Mouse (Mus musculus) heart, embryonic 11.5 days (tissue): ENCODE results near the gene 4930507D05Rik. TPM values are rescaled to one million over a fixed set of nuclear protein-coding genes. Genes with fewer than 3 reads are reported as not detected.
"Not testable (repeated sequence)": the region's sequence is repeated elsewhere in the genome, so short reads cannot be mapped to it uniquely, and the experiment has no call there.

Experiments
- ATAC-seq: fragments of 200-750 bp; cut with Nextera tagmentation; replicated peaks from 2 replicates; pipeline ENCODE4 v1.8.0; 2017; ENCODE audit warnings: moderate library complexity; ENCODE audit not compliant: insufficient number of reproducible peaks, low FRiP score, low TSS enrichment
- H3K27ac ChIP-seq: fragments of 300-500 bp; sonication (generic); 2 replicates; pipeline ENCODE4 v1.5.1; 2014; ENCODE audit warnings: mild to moderate bottlenecking, low read depth, low read length
- H3K27me3 ChIP-seq: fragments of 300-500 bp; sonication (generic); 2 replicates; pipeline ENCODE4 v1.6.1; 2014; ENCODE audit warnings: mild to moderate bottlenecking, low read length, mixed read lengths; ENCODE audit not compliant: control insufficient read depth, insufficient read depth
- H3K36me3 ChIP-seq: fragments of 300-500 bp; sonication (generic); 2 replicates; pipeline ENCODE4 v1.6.1; 2014; ENCODE audit warnings: mild to moderate bottlenecking, low read length, moderate library complexity, mixed read lengths; ENCODE audit not compliant: control insufficient read depth, insufficient read depth
- H3K4me1 ChIP-seq: fragments of 300-500 bp; sonication (generic); 2 replicates; pipeline ENCODE4 v1.6.1; 2014; ENCODE audit warnings: low read length; ENCODE audit not compliant: control insufficient read depth, insufficient read depth
- H3K4me2 ChIP-seq: fragments of 300-500 bp; sonication (generic); 2 replicates; pipeline ENCODE4 v1.6.1; 2014; ENCODE audit warnings: mild to moderate bottlenecking, moderate library complexity
- H3K4me3 ChIP-seq: fragments of 300-500 bp; sonication (generic); 2 replicates; pipeline ENCODE4 v1.5.1; 2014; ENCODE audit warnings: low read depth, low read length
- H3K9ac ChIP-seq: fragments of 300-500 bp; sonication (generic); 2 replicates; pipeline ENCODE4 v1.6.1; 2014; ENCODE audit warnings: mild to moderate bottlenecking, low read depth, low read length, moderate library complexity
- H3K9me3 ChIP-seq: fragments of 300-500 bp; sonication (generic); replicated peaks from 2 replicates; pipeline ENCODE4 v1.6.1; 2016; ENCODE audit warnings: low read length; ENCODE audit not compliant: control insufficient read depth
- WGBS: fragments of 180-500 bp; shearing (Covaris S2); extraction: QIAGEN DNeasy Blood & Tissue Kit; methylation state at CpG from one replicate; pipeline ENCODE4 v1.1.7; 2014; ENCODE audit not compliant: insufficient replicate concordance; 5-methylcytosine and 5-hydroxymethylcytosine counted together
- polyA plus RNA-seq: library from polyadenylated mRNA; unstranded; fragments of >200 nt; fragmentation: Nextera tagmentation; extraction: Ambion mirVana; gene quantifications from 2 replicates; pipeline ENCODE4 v1.2.1, GENCODE M21; 2014

Gene 4930507D05Rik
- polyA plus RNA-seq, 1 experiment from 2014 or later, result 0.54 TPM

DNA sequence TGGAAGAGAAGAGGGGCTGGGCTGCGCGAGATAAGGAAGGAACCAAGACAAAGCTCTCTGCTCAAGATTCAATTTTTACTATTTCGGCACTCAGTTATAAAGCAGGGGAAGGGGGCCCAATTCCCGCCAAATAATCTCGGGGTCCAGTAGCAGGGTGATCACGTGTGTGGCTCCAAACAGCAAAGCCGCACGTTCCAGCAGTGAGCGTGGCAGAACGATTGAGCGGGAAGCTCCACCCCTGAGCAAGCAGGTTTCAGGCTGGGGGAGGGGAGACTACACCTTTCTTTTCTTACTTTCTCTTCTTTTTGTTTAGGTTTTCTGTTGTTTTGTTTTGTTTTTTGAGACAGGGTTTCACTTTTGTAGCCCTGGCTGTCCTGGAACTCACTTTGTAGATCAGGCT is 2.7 kb downstream of the 4930507D05Rik start:
- not testable (repeated sequence) for H3K36me3 ChIP-seq, H3K4me3 ChIP-seq, H3K27me3 ChIP-seq, H3K9me3 ChIP-seq, H3K27ac ChIP-seq, H3K4me2 ChIP-seq, ATAC-seq, H3K9ac ChIP-seq
- WGBS, result 62% methylated on average over 11 of the region's 11 CpGs
- H3K4me1 ChIP-seq, result peaks cover 12% of the 10 kb centered on the region

DNA sequence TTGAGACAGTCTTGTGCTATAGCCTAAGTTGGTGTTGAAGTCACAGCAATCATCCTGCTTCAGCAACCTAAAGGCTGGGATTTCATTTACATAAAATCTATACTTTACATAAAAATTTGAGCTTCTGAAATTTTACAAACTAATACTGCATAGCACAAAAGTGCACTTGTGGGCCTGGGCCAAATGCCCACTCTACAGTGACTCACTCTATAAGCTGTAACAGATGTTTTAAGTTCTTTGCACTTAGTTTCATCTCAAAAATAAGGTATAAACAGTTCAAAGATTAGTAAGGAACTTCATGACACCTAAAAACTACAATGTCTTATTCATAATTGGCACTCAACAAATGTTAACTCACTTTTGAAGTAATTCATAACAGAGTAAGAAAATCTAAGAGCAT is 12.0 kb downstream of the 4930507D05Rik start:
- H3K9me3 ChIP-seq, result no peaks in the 10 kb centered on the region
- H3K4me1 ChIP-seq, result no peaks in the 10 kb centered on the region
- no peak for ATAC-seq
- H3K9ac ChIP-seq, result no peak overlapping the region
- no peak overlapping the region for H3K4me3 ChIP-seq
- H3K36me3 ChIP-seq, result peaks cover 9% of the 10 kb centered on the region; the same call in 1 of the 2 replicates
- no peak overlapping the region for H3K4me2 ChIP-seq
- no peaks in the 10 kb centered on the region for H3K27me3 ChIP-seq
- no peak overlapping the region for H3K27ac ChIP-seq

GRCm38 (mm10) chr10:62469736-62470135 is 20.4 kb downstream of the 4930507D05Rik start:
- Histone ChIP-seq H3K9me3 (no peaks in the 10 kb centered on the region), H3K9ac (no peak overlapping the region), H3K27ac (no peak overlapping the region), H3K4me2 (no peak overlapping the region), H3K27me3 (no peaks in the 10 kb centered on the region), H3K4me3 (no peak overlapping the region), H3K36me3 (no peaks in the 10 kb centered on the region), H3K4me1 (peaks cover 4% of the 10 kb centered on the region)
- no peak for ATAC-seq
- WGBS, result 89% methylated on average over 4 of the region's 4 CpGs

- 50% methylated on average over 5 of the region's 5 CpGs for WGBS
- H3K27ac ChIP-seq, result no peak overlapping the region
Observed at GRCm38 (mm10) chr10:62471105-62471504, 21.8 kb downstream of the 4930507D05Rik start.

GRCm38 (mm10) chr10:62474944-62475343 is 25.7 kb downstream of the 4930507D05Rik start:
- Histone ChIP-seq H3K27ac (no peak overlapping the region), H3K9me3 (no peaks in the 10 kb centered on the region), H3K9ac (no peak overlapping the region), H3K4me1 (peaks cover 4% of the 10 kb centered on the region), H3K36me3 (no peaks in the 10 kb centered on the region), H3K4me2 (no peak overlapping the region), H3K27me3 (no peaks in the 10 kb centered on the region), H3K4me3 (no peak overlapping the region)
- WGBS, result 88% methylated on average over 10 of the region's 10 CpGs
- no peak for ATAC-seq

More at GRCm38 (mm10) chr10:62471105-62471504, 21.8 kb downstream of the 4930507D05Rik start:
- Histone ChIP-seq H3K27me3 (no peaks in the 10 kb centered on the region), H3K4me1 (peaks cover 4% of the 10 kb centered on the region), H3K9ac (no peak overlapping the region), H3K4me3 (no peak overlapping the region), H3K4me2 (no peak overlapping the region), H3K9me3 (no peaks in the 10 kb centered on the region), H3K36me3 (no peaks in the 10 kb centered on the region)
- ATAC-seq, result no peak

DNA sequence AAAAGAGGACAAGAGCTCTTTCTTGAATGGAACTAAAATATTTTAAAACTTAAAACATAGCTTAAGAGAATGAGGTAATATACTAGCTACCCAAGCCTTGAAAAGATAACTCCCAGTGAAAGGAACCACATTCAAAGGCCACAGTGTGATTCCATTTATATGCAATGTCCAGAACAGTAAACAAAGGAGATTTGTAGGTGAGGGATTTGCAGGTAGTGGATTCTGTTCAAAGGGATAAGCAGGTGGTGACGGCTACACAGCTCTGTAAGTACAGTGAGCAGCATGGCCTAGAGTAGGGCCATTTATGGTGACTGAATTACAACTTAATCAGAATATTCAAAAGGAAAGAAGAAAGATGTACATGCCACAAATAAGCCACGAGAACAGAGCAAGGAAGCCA is 27.7 kb downstream of the 4930507D05Rik start:
- H3K4me2 ChIP-seq, result no peak overlapping the region
- H3K27ac ChIP-seq, result no peak overlapping the region
- H3K4me1 ChIP-seq, result no peaks in the 10 kb centered on the region
- no peak for ATAC-seq
- H3K9ac ChIP-seq, result no peak overlapping the region
- no peaks in the 10 kb centered on the region for H3K9me3 ChIP-seq
- no peaks in the 10 kb centered on the region for H3K36me3 ChIP-seq
- 71% methylated on average over 2 of the region's 2 CpGs for WGBS
- no peaks in the 10 kb centered on the region for H3K27me3 ChIP-seq
- H3K4me3 ChIP-seq, result no peak overlapping the region

DNA sequence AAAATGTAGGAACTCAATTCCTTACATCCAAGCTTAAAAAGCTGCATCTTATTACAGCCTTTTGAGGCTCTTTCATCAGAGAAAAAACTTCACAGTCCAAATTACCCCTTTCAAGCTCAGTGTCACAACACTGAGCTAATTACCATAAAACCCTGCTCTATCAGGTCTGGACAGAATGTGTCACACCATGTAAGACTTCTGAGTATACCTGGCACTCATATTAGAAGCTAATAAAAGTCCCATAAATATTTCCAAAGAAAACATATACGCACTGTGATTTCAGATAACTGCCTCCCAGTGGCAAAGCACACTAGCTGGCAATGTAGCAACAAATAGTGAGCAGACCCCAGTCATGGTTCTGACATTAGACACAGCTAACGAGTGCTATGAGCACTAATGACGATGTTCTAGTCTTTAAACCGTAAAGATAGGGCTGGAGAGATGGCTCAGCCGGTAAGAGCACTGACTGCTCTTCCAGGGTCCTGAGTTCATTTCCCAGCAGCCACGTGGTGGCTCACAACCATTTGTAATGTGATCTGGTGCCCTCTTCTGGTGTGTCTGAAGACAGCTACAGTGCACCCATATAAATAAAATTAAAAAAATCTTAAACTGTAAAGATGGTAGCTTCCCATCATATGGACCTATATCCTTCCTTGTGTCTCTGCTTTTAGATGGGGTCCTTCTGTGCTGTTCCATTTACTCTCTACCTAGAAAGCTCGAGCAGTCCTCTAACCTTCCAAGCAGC is 32.0 kb downstream of the 4930507D05Rik start:
- 0 out of 2 replicates have a peak, but pooled peaks cover 3% of the 10 kb centered on the region for H3K4me1 ChIP-seq
- H3K4me2 ChIP-seq, result no peak overlapping the region
- H3K36me3 ChIP-seq, result no peaks in the 10 kb centered on the region
- 75% methylated on average over 7 of the region's 7 CpGs for whole genome bisulfite sequencing
- no peak overlapping the region for H3K4me3 ChIP-seq
- no peaks in the 10 kb centered on the region for H3K27me3 ChIP-seq
- H3K27ac ChIP-seq, result no peak overlapping the region
- no peak overlapping the region for H3K9ac ChIP-seq
- H3K9me3 ChIP-seq, result no peaks in the 10 kb centered on the region
- no peak for ATAC-seq

DNA sequence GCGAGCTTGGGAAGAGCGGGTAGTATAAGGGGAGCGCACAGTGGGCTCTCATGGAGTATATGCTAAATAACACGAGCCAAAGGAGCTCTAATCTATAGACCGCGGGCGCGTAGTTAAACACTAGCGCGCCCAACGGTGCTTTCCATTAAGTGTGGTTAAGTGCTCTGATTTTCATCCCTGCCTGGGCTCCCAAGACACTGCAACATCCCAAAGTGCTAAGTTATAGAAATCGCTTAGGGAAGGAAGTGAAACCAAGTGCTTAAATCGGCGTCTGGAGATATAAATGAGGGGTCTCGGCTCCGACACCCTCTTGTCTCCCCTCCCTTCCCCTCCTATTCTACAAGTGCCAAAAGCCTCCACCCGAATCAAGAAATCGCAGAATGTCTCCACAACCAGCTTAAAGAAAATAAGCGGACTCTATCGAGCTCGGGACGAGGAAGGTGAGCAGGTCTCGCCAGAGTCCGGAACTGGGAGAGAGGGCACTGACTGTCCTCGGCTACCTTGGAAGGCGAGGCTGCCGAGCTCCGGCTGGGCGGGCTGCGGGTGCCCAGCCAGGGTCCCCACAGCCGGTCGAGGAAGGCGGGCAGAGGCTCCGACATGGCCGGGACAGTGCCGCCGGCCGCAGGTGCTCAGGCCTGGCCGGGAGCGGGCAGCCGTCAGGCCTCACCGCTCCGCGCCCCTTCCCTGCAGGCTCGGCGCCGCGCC is 36.7 kb downstream of the 4930507D05Rik start:
- Histone ChIP-seq H3K4me2 (peak overlapping the region; percentile 79), H3K36me3 (no peaks in the 10 kb centered on the region), H3K9ac (peak overlapping the region; percentile 91), H3K27me3 (no peaks in the 10 kb centered on the region), H3K4me3 (peak overlapping the region; percentile 92), H3K9me3 (no peaks in the 10 kb centered on the region), H3K27ac (peak overlapping the region; percentile 79), H3K4me1 (0 out of 2 replicates have a peak, but pooled peaks cover 6% of the 10 kb centered on the region)
- ATAC-seq, result peak; percentile 66
- 0% methylated on average over 35 of the region's 48 CpGs for WGBS
